Mouse (Mus musculus) ES-E14 (cell line): ENCODE data around the gene Slc2a4. TPM values are rescaled to one million over a fixed set of nuclear protein-coding genes. Genes with fewer than 3 reads are reported as not detected.

Experiments
- DNase-seq: peaks from one replicate; pipeline ENCODE4 v3.0.0-alpha.2; 2013; ENCODE audit warnings: low read depth, low spot score
- H3K27ac ChIP-seq: 2 replicates; pipeline ENCODE4 v1.5.1; 2012; ENCODE audit warnings: low read depth, mild to moderate bottlenecking, low read length, moderate library complexity, mixed read lengths; ENCODE audit not compliant: poor library complexity, insufficient read depth, severe bottlenecking
- H3K36me3 ChIP-seq: 2 replicates; pipeline ENCODE4 v1.6.1; 2012; ENCODE audit warnings: mild to moderate bottlenecking, low read length, moderate library complexity, mixed read lengths; ENCODE audit not compliant: control insufficient read depth, poor library complexity, insufficient read depth, severe bottlenecking
- H3K4me1 ChIP-seq, 2 experiments: fragments of 150-350 bp in 1 of 2; sonication (generic) in 1 of 2; 2 replicates each; pipeline ENCODE4 v1.6.1; 2012; ENCODE audit warnings: low read length in 2 of 2, mild to moderate bottlenecking in 1 of 2, mixed read lengths in 1 of 2; ENCODE audit not compliant: control insufficient read depth in 2 of 2, insufficient read depth in 2 of 2, poor library complexity in 1 of 2
- H3K4me3 ChIP-seq, 2 experiments: fragments of 150-350 bp in 1 of 2; sonication (generic) in 1 of 2; 2 replicates each; pipeline ENCODE4 v1.5.1; 2012; ENCODE audit warnings: low read length in 2 of 2, low read depth in 1 of 2, mild to moderate bottlenecking in 1 of 2, mixed read lengths in 1 of 2; ENCODE audit not compliant: insufficient read depth in 1 of 2, poor library complexity in 1 of 2, severe bottlenecking in 1 of 2
- H3K9ac ChIP-seq: 2 replicates; pipeline ENCODE4 v1.6.1; 2012; ENCODE audit warnings: low read depth, mild to moderate bottlenecking, low read length, mixed read lengths; ENCODE audit not compliant: poor library complexity, insufficient read depth, severe bottlenecking
- H3K9me3 ChIP-seq: fragments of 150-350 bp; sonication (generic); 2 replicates; pipeline ENCODE4 v1.6.1; 2012; ENCODE audit warnings: low read depth, mild to moderate bottlenecking, low read length; ENCODE audit not compliant: control insufficient read depth, insufficient read depth
- CHD2 ChIP-seq: IDR thresholded peaks from 2 replicates; pipeline ENCODE4 v1.6.1; 2014; ENCODE audit warnings: mild to moderate bottlenecking, low read depth, low read length, inconsistent platforms
- HCFC1 ChIP-seq: IDR thresholded peaks from 2 replicates; pipeline ENCODE4 v1.6.1; 2012; ENCODE audit warnings: low read length, inconsistent platforms, borderline replicate concordance; ENCODE audit not compliant: insufficient read depth
- MAFK ChIP-seq: IDR thresholded peaks from 2 replicates; pipeline ENCODE4 v1.6.1; 2014; ENCODE audit warnings: mild to moderate bottlenecking, low read depth, low read length, inconsistent platforms; ENCODE audit not compliant: insufficient read depth
- ZC3H11A ChIP-seq: IDR thresholded peaks from 2 replicates; pipeline ENCODE4 v1.6.1; 2012; ENCODE audit warnings: low read depth, mild to moderate bottlenecking, inconsistent platforms, low read length, borderline replicate concordance
- ZNF384 ChIP-seq: IDR thresholded peaks from 2 replicates; pipeline ENCODE4 v1.6.1; 2012; ENCODE audit warnings: low read depth, low read length, inconsistent platforms
- in situ Hi-C, 2 experiments: fragments of 600-800 bp; cut with MboI; formaldehyde crosslinking; loops; one replicate each; pipeline ENCODE4 v1.15.1; 2025; ENCODE audit warnings: low sequenced_read_pairs in 2 of 2, inconsistent platforms in 1 of 2; ENCODE audit not compliant: unreplicated experiment in 2 of 2
- total RNA-seq: library from RNA; depleted of rRNA; stranded (reverse); fragments of 300-350 nt; gene quantifications from 2 replicates; pipeline ENCODE4 v1.2.3, GENCODE M21; 2012

Gene Slc2a4
- total RNA-seq, 1 experiment, result 2.6 TPM

DNA sequence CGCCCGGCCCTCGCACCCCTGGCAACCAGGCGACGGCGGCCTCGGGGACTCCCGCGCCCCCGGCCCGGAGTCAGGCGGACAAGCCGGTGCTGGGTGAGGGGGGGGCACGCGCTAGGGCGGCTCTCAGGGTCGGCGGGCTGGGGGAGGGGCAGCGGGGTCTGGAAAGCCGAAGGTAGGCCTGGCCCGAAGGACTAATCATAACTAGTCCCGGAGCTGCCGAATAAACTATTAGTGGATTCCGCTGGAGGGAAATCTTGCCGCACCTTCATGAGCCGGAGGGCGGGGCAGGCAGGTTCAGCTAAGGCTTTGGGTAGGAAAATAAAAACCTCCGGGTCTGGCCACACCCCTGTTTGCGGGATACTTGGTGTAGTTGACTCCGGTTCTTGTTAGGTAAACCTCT is 11.8 kb downstream of the Slc2a4 start:
- Histone ChIP-seq H3K9ac (peak overlapping the region; percentile 77), H3K4me1 (peaks cover 0 to 24% of the 10 kb centered on the region in 2 experiments; a peak in 2 of 4 replicates), H3K4me3 (peak overlapping the region; percentile 59 to 82), H3K9me3 (no peaks in the 10 kb centered on the region), H3K27ac (no peak overlapping the region), H3K36me3 (no peaks in the 10 kb centered on the region)
- no peak for TF ChIP-seq HCFC1
- no peak for TF ChIP-seq ZC3H11A
- no peak for TF ChIP-seq MAFK
- no peak for TF ChIP-seq ZNF384
- TF ChIP-seq CHD2, result no peak
- DNase-seq, result no peak
- in situ Hi-C loops, result loop anchor here in 1 of 2 experiments (10.0 kb wide), 1 partner anchor 279 kb away; the partner anchor contains the start of gene Slc16a11

DNA sequence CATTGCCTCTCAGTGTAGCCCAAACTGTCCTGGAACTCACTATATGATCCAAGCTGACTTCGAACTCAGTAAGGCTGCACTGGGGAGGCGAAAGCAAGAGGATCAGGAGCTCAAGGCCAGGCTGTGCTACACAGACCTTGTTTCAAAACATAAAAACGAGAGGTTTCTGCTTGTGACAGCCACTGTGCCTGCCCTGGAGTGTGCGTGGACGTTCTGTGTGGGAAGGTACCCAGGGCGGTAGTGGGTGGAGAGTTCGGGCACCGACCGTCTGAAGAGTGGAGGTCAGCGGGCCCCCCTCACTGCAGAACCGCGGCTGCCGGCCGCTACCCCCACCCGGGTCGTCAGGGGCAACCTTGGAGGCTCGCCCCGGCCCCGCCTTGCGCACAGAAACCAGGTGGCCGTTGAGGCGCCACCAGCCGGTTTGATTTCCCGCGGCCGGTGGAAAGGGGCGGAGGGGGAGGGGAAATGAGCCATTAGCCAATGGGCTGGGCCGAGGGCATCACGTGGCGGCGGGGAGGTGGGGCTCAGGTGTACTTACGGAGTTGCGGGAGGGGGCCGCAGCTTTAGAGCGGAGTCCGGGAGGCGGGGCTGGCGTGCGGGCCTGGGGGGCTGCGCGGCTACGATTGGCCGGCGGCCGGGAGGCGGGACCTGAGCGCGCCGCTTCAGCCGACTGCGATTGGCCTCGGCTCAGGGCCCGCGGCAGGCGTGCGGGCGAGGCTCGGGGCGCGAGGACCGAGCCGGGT is 12.7 kb downstream of the Slc2a4 start, which contains the start of gene Ybx2:
Gene Ybx2, plus strand, starts transcription at position 660 of the 743 bp plus-strand sequence.
- Histone ChIP-seq H3K4me3 (peak within 1 kb of the TSS; percentile 59 to 82), H3K36me3 (no peaks in the 10 kb centered on the region), H3K9me3 (no peaks in the 10 kb centered on the region), H3K27ac (peak within 1 kb of the TSS; percentile 54; the same call in 1 of the 2 replicates), H3K4me1 (peaks cover 0 to 22% of the 10 kb centered on the region in 2 experiments; a peak in 2 of 4 replicates), H3K9ac (peak within 1 kb of the TSS; percentile 77)
- TF ChIP-seq CHD2 (no peak), ZNF384 (no peak), HCFC1 (no peak), ZC3H11A (no peak), MAFK (no peak)
- peak; percentile 93 for DNase-seq
- in situ Hi-C loops, result loop anchor here in 1 of 2 experiments (10.0 kb wide), 1 partner anchor 279 kb away; the partner anchor contains the start of gene Slc16a11

- DNase-seq, result no peak
- Histone ChIP-seq H3K36me3 (no peaks in the 10 kb centered on the region), H3K4me3 (peak overlapping the region in 1 of 2 experiments; percentile 43; a peak in 2 of 4 replicates), H3K4me1 (peaks cover 0 to 22% of the 10 kb centered on the region in 2 experiments; a peak in 2 of 4 replicates), H3K9ac (no peak overlapping the region), H3K27ac (no peak overlapping the region), H3K9me3 (no peaks in the 10 kb centered on the region)
- TF ChIP-seq HCFC1 (no peak), ZC3H11A (no peak), CHD2 (no peak)
- in situ Hi-C loops, result loop anchor here in 1 of 2 experiments (10.0 kb wide), 1 partner anchor 280 kb away; the partner anchor contains the start of gene Slc16a11
These were observed 13.3 kb downstream of the Slc2a4 start for GRCm38 (mm10) chr11:69934681-69935080.

DNA sequence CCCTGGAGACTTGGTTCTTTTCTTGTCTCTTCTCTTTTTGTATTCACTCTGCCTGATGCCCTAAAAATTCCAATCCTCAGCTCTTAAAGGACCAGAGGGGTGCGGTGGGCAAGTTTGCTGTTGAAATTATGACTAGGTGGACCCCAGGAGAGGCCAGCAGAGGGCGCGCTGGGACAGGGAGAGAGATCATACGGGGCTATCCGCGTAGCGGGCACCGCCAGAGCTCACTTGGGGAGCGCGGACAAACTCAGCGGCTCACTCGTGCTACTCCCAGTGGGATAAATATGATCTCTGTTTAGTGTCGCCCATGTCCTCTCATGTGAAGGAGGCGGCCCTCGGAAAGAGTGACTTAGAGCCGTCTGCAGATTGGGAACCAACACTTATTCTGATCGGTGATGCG is 13.8 kb downstream of the Slc2a4 start:
- Histone ChIP-seq H3K36me3 (no peaks in the 10 kb centered on the region), H3K9ac (peak overlapping the region; percentile 44; the same call in 1 of the 2 replicates), H3K27ac (no peak overlapping the region), H3K4me3 (peak overlapping the region in 1 of 2 experiments; percentile 43; a peak in 3 of 4 replicates), H3K9me3 (no peaks in the 10 kb centered on the region), H3K4me1 (peaks cover 0 to 21% of the 10 kb centered on the region in 2 experiments; a peak in 2 of 4 replicates)
- DNase-seq, result peak; percentile 91
- TF ChIP-seq MAFK (no peak), HCFC1 (0 out of 2 replicates have a peak, but pooled peaks have one; percentile 36), CHD2 (no peak), ZNF384 (no peak), ZC3H11A (peak; percentile 87)
- in situ Hi-C loops, result loop anchor here in 1 of 2 experiments (10.0 kb wide), 1 partner anchor 281 kb away; the partner anchor contains the start of gene Slc16a11
